Mouse (Mus musculus): ENCODE measurements around the gene Aldoc.

Aldoc gene

DNA sequence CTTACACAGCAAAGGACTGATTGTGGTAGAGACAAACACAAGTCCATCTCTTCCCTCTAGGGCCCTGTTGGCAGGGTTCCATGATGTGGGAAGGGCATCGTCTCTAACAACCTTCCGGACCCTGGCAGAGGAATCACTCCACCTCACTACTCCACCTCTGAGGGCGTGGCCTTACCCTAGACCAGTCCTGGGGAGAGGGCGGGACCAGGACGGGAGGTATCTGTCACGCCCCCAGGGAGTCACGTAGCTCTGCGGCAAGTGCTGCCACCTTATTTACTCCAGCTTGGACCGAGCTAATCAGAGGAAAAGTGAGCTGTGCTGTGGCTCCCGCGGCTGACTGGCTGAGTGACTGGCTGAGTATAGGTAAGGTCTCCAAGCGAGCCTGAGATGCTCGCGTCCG, at the start of gene Aldoc:
Gene Aldoc, plus strand, starts transcription at position 109 of the 400 bp plus-strand sequence.
- peak; percentile 96 for DNase-seq (ENCODE audit: low read depth, low spot score)

- DNase-seq (ENCODE audit: low read depth, low spot score), result no peak
Observed at GRCm38 (mm10) chr11:78275596-78275995, 47.2 kb upstream of the Aldoc start.

GRCm38 (mm10) chr11:78276169-78276568, 46.6 kb upstream of the Aldoc start:
- peak; percentile 47 for DNase-seq (ENCODE audit: low read depth, low spot score)

GRCm38 (mm10) chr11:78278853-78279252, 43.9 kb upstream of the Aldoc start:
- no peak for DNase-seq (ENCODE audit: low read depth, low spot score)

GRCm38 (mm10) chr11:78279586-78279985, 43.2 kb upstream of the Aldoc start:
- no peak for DNase-seq (ENCODE audit: low read depth, low spot score)

- no peak for DNase-seq (ENCODE audit: low read depth, low spot score)
Observed at GRCm38 (mm10) chr11:78289146-78289763, 33.5 kb upstream of the Aldoc start.

GRCm38 (mm10) chr11:78290654-78291053, 32.1 kb upstream of the Aldoc start, which contains the start of gene BC030499:
BC030499 (plus strand) TSS chr11:78290841.
- DNase-seq (ENCODE audit: low read depth, low spot score), result no peak

DNA sequence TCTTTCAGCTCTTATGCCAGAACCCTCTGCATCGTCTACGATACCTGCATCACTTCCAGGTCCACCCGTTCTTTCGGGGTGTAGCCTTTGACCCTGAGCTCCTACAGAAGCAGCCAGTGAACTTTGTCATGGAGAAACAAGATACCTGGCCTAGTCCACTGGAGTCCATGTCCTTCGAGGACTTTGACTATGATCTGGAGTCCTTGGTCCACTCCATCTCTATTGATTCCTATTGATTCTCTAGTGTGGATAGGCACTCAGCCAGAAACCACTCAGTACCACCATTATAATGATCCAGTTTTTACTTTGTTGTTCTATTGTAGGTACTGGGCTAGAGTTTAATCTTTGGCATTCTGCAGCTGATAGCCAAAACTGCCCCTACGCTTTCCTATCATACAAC, 28.2 kb upstream of the Aldoc start:
- DNase-seq (ENCODE audit: low read depth, low spot score), result no peak

DNA sequence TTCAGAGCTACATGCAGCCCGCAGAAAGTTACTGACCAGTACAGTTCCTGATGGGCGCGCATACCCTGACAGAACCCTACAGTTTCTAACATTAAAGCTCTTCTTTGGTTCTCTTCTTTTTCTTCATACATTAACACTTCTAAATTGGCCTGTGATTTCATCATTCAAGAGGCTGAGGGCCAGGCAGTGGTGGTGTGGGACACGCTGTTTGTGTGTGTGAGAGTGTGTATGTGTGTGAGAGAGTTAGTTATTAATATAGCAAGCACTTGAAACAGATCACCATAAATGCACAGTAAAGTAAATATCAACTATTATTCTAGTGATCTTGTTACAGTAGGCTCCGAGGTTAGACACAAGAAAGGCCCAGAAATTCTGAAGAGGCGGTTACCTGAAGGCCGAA, 21.9 kb upstream of the Aldoc start:
- no peak for DNase-seq (ENCODE audit: low read depth, low spot score)

DNA sequence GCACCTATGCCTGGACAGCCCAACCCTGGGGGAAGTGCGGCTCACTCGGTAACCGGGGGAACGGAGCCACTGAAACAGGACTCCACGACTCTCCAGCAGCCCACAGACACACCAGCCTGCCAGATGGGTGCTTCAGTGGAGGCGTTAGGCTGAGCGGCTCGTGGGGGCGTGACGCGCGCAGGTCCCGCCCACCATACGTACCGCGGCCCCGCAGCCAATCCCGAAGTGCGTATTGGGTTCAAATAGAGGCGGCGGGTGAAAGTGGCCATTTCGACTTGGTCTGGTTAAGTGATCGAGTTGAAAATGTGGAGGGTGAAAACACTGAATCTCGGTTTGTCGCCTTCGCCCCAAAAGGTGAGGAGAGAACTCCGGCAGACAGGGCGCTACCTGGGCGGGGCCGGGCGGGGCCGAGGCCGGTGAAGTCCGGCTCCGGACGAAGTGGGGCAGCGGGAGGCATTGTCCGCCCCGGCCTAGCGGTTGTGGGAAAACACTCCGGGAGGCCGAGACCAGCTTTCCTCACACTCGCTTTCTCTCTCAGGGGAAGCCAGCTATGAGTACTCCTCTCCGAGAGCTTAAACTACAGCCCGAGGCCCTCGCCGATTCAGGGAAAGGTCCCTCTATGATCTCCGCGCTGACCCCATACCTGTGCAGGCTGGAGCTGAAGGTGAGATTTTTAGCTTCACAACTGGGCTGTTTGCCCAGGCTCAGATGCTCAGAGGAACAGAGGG, 21.2 kb upstream of the Aldoc start, which contains the start of gene Spag5:
Gene Spag5, plus strand, starts transcription at position 173 of the 728 bp plus-strand sequence.
- peak; percentile 94 for DNase-seq (ENCODE audit: low read depth, low spot score)

GRCm38 (mm10) chr11:78305272-78305671, 17.5 kb upstream of the Aldoc start:
- no peak for DNase-seq (ENCODE audit: low read depth, low spot score)

DNA sequence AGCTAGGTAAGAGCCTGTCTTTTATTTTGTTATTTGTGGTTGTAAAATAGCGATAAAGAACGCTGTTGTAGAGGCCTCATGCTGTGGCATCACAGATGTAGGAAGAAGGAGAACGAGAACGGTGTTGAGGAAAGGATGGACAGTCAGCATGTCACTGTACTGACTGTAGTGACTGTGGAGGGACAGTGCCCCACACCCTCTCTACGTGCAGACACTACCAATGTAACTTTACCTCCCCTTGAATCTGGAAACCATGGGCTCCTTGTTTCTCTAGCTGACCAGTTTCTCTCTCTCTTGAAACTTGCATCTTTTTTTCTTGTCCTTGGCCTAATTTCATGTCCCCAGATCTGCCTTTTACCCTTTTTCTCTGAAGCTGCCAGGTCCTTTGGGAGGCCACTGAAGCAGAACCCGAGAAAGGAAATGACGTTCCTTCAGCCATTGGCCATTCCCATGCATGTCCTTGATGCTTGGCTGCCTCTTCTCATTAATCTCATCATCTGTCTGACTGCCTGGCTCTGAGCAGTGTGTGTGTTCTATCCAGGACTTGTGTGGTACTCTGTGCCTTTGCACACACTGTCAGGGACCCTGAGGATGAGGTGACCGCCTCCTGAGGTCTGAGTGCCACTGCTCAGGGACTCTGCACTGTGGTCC, 11.8 kb upstream of the Aldoc start:
- no peak for DNase-seq (ENCODE audit: low read depth, low spot score)

DNA sequence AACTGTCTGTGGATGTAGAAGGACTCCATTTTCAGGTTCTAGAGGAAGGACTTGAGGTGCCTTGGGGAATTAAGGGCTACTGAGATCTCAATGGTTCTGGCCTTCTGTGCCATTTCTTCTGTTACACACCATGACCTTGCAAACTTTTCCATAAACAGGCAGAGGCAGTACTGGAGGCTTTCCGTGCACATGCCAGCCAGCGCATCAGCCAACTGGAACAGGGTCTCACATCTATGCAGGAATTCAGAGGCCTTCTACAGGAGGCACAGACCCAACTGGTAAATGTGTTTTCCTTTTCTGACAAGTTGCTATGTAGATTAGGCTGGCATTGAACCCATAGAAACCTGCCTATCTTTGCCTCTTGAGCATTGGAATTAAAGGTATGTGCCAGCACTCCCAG, 9.1 kb upstream of the Aldoc start:
- no peak for DNase-seq (ENCODE audit: low read depth, low spot score)

DNA sequence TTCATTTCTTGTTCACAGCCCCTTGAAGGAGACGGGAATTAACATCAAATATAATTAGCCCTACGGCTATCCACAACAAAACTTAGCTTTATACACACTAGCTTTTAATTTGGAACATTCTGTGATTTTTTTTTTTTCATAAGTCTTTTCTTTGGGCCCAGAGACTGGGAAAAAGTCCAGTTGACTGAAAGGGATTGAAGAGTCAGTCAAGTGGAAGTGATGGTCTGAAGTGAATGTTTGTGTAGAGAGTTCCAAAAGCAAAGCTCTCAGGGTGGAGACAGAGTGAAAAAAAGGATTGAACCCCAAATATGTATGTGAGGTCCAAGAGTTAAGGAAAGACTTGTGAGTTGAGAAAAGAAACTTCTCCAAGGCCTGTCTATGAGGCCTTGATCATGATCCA, 4.4 kb upstream of the Aldoc start:
- no peak for DNase-seq (ENCODE audit: low read depth, low spot score)

DNA sequence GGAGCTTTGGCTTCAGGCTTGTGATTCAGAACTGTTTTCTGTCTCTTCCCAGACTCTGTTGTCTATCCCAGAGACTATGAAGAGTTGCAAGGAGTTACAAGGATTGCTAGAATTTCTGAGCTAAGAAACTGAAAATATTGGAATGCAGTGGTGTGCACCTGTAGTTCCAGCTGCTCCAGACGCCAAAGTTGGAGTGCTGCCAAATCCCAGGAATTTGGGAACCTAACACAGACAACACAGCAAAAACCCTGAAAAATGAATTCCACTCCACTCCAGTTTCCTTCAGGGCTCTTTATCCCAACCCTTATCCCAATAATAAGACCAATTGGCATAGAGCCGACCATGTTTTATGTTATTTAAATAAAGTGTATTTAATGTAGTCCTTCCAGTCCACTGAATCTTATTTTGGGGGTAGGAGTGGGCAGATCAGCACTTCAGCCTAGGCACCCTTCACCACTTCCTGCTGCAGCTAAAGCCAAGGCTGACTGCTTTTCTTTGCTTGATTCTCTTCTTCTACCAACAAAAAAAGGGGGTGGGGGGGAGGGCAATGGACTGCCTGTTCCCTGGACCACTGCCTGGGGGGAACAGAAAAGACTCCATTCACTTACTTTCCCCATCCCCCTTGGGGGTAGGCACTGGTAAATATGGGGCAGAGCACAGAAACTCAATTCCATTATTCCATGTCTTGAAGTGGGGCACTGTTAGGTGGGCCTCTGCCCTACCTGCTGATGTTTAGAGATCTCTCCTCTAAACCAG, 514 bp upstream of the Aldoc start:
- DNase-seq (ENCODE audit: low read depth, low spot score), result no peak

DNA sequence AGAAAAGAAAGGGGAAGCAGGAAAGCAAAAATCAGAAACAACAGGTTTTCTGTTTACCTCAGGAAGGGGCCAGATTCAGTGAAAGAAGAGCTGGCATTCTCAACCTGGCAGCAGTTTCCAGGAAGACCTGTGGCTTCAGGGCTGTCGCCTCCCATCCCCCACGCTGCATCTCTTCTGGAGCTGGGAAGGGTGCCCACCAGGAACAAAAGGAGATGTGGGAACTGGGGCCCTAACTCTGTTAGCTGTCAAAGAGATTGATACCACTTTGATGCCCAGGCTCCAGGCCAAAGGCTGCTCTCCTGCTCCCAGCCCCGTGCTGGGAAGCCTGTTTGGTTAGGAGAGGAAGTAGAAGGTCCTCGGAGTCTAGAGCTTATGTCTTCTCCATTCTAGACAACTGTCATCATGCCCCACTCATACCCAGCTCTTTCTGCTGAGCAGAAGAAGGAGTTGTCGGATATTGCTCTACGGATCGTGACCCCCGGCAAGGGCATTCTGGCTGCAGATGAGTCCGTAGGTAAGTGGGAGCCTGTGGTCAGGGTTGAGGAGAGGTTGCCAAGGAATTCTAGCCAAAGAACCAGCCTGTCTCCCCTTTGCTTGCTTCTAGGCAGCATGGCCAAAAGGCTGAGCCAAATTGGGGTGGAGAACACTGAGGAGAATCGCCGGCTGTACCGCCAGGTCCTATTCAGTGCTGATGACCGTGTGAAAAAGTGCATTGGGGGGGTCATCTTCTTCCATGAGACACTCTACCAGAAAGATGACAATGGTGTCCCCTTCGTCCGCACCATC, 1.4 kb downstream of the Aldoc start:
- DNase-seq (ENCODE audit: low read depth, low spot score), result no peak

DNA sequence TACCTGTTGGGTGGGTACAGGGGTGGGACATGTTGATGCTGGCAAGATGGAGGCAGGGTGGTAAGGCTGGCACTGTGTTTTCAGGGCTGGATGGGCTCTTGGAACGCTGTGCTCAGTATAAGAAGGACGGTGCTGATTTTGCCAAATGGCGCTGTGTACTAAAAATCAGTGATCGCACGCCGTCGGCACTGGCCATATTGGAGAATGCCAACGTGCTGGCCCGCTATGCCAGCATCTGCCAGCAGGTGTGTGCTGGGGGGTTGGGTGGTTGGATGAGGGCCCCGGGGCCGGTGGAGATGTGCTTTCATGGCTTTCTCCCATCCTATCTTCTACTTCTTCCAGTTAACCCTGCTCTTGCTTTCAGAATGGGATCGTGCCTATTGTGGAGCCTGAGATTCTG, 2.2 kb downstream of the Aldoc start:
- DNase-seq (ENCODE audit: low read depth, low spot score), result no peak

- no peak for DNase-seq (ENCODE audit: low read depth, low spot score)
Observed at GRCm38 (mm10) chr11:78327215-78327614, 4.4 kb downstream of the Aldoc start.

- DNase-seq (ENCODE audit: low read depth, low spot score), result peak; percentile 98
Observed at GRCm38 (mm10) chr11:78327634-78328511, 5.1 kb downstream of the Aldoc start, which contains the start of gene Pigs. Pigs (plus strand) TSS chr11:78328415.

GRCm38 (mm10) chr11:78328512-78329056, 5.8 kb downstream of the Aldoc start:
- DNase-seq (ENCODE audit: low read depth, low spot score), result no peak
